Mouse (Mus musculus) retina, postnatal 7 days (tissue): ENCODE results near the gene Carmil1.
A peak's percentile ranks its signal among the peaks of the same experiment; 100 is the strongest.
"Not testable (repeated sequence)": the region's sequence is repeated elsewhere in the genome, so short reads cannot be mapped to it uniquely, and the experiment has no call there.

Source experiments
- DNase-seq: peaks from one replicate; pipeline ENCODE4 v3.0.0-alpha.2; 2012; ENCODE audit warnings: low read depth, low spot score

Gene Carmil1

GRCm38 (mm10) chr13:24152610-24153009 lies 128.0 kb downstream of the Carmil1 start:
- DNase-seq = no peak

GRCm38 (mm10) chr13:24151335-24151734 lies 129.3 kb downstream of the Carmil1 start:
- DNase-seq = no peak

GRCm38 (mm10) chr13:24148549-24148948 lies 132.0 kb downstream of the Carmil1 start:
- no peak for DNase-seq

- no peak for DNase-seq
Observed at GRCm38 (mm10) chr13:24147006-24147405, 133.6 kb downstream of the Carmil1 start.

- no peak for DNase-seq
Observed at GRCm38 (mm10) chr13:24146541-24146940, 134.1 kb downstream of the Carmil1 start.

GRCm38 (mm10) chr13:24144858-24145257 lies 135.7 kb downstream of the Carmil1 start:
- no peak for DNase-seq

- no peak for DNase-seq
Observed at GRCm38 (mm10) chr13:24144141-24144540, 136.5 kb downstream of the Carmil1 start.

GRCm38 (mm10) chr13:24136836-24137235 lies 143.8 kb downstream of the Carmil1 start:
- DNase-seq = no peak

GRCm38 (mm10) chr13:24135282-24136230 lies 145.0 kb downstream of the Carmil1 start:
- no peak for DNase-seq

- DNase-seq = no peak
Observed at GRCm38 (mm10) chr13:24132866-24133265, 147.7 kb downstream of the Carmil1 start.

GRCm38 (mm10) chr13:24131319-24131718 lies 149.3 kb downstream of the Carmil1 start:
- no peak for DNase-seq

GRCm38 (mm10) chr13:24130741-24131140 lies 149.9 kb downstream of the Carmil1 start:
- DNase-seq = no peak

GRCm38 (mm10) chr13:24128731-24129130 lies 151.9 kb downstream of the Carmil1 start:
- no peak for DNase-seq

- DNase-seq = no peak
Observed at GRCm38 (mm10) chr13:24125865-24126264, 154.7 kb downstream of the Carmil1 start.

- no peak for DNase-seq
Observed at GRCm38 (mm10) chr13:24117181-24117812, 163.3 kb downstream of the Carmil1 start.

GRCm38 (mm10) chr13:24112689-24113348 lies 167.8 kb downstream of the Carmil1 start:
- peak; percentile 38 for DNase-seq

- DNase-seq = no peak
Observed at GRCm38 (mm10) chr13:24110329-24110728, 170.3 kb downstream of the Carmil1 start.

- no peak for DNase-seq
Observed at GRCm38 (mm10) chr13:24108282-24108681, 172.3 kb downstream of the Carmil1 start.

GRCm38 (mm10) chr13:24107058-24107457 lies 173.5 kb downstream of the Carmil1 start:
- no peak for DNase-seq

- no peak for DNase-seq
Observed at GRCm38 (mm10) chr13:24105838-24106237, 174.8 kb downstream of the Carmil1 start.

GRCm38 (mm10) chr13:24105340-24105669 lies 175.3 kb downstream of the Carmil1 start:
- no peak for DNase-seq

GRCm38 (mm10) chr13:24104611-24105339 lies 175.8 kb downstream of the Carmil1 start:
- DNase-seq = not testable (repeated sequence)
